Mouse (Mus musculus) spleen, adult 18-20 months (tissue): ENCODE results near the gene Syt16.

ENCODE experiments used
- DNase-seq, 2 experiments: peaks; one replicate each; pipeline ENCODE4 v3.0.0; 2022; ENCODE audit warnings: mixed read lengths in 2 of 2

The Syt16 gene

DNA sequence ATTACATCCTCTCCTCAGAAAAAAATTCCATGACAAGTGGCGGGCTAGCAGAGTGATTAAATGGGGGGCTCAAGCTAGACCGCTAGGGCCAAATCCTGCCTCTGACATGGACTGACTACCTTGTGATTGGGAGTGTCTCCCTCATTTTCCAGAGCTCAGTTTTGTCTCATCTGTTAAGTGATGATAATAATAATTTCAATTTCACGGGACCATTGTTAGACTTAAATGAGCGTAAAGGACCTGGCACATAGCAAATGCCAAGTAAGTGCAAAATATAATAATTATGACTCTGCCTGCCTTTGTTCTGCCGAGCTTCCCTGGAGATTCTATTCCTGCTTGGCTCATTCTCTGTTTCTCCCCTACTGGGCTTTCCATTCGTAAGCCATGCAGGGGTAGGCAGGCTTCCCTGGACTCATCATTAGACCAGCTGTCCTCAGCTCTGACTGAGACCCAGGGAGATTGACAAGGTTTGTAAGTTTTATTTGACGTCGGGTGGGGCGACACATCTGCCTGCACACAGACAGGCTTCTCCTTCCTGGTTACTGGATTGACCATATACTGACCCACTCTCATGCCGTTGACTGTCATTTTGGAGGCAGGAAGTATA, 112.1 kb downstream of the Syt16 start:
- DNase-seq, result no peak

GRCm38 (mm10) chr12:74116825-74117224, 119.4 kb downstream of the Syt16 start:
- no peak for DNase-seq

DNA sequence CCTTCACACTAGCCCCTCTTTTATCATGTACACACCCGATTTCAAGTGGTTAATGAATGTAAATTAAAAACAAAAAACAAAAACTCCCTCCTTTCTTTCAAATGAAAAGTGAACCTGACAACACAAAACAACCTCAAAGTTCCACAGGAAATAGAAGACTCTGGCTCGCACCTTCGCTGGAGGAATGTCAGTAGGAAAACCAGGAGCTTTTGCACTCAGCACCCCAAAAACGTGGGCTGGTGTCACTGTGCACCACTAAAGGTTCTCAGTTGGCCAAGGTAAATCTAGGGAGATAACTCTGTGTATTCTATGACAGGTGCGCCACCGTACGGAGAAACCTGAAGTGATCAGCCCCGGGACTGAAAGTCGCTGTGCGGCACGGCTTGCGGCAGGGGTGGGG, 128.3 kb downstream of the Syt16 start:
- DNase-seq, result no peak

- no peak for DNase-seq
Measured at GRCm38 (mm10) chr12:74128229-74128628, 130.8 kb downstream of the Syt16 start.

- no peak for DNase-seq
Measured at GRCm38 (mm10) chr12:74131790-74132189, 134.3 kb downstream of the Syt16 start.

DNA sequence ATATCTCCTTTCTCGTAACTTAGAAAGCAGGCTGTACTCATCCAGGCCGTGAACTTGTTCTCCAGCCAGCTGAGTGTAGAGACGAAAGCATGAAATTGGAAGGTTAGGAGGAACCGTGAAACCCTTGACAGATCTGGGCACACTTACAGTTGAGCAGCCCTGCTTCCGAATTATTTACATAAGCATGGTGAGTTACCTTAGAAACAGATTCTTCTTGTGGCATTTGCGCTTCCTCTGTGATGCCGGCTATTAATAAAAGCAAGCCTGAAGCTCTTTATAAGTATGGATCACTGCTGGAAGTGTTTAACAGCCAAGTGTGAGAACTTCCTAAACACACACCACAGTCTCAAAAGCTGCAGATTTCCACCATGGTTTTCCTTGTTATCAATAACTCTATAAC, 144.7 kb downstream of the Syt16 start:
- DNase-seq, result no peak

DNA sequence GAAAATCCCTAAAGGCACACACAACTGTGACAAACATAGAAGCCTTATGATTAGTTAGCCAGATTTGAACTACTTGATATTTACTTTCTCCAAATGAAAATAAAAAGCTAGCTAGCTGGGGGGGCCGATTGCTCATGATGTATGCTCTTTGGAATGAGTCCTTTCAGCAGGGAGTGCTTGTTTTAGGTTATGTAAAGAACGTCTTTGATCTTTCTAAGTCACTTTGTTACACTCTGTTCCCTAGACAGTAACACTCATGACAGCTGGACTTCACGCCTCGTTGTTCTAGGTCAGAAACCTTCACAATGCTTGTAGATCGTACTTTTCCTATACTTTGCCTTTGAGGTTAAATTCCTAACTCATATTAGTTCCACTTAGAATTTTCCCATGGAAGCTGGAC, 146.9 kb downstream of the Syt16 start:
- DNase-seq, result no peak

DNA sequence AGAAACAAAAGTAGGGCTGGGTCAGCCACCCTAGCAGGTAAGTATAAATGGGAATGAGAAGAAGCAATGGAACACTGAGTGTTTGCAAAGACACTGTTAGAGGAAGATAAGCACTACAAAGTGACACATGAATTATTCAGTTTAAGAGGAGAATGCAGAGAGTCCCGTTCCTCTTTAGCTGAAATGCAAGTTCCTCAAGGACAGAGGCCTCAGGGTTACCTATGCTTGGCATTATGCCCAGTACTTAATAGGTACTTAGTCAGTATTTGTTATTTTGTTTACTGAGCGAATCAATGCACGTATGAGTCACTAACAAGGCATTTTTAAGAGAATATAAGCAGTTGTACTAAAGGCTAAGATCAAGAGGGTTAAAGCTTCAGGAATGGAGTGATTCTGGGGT, 163.3 kb downstream of the Syt16 start:
- no peak for DNase-seq

- no peak for DNase-seq
Measured at GRCm38 (mm10) chr12:74163080-74163479, 165.6 kb downstream of the Syt16 start.

- DNase-seq, result no peak
Measured at GRCm38 (mm10) chr12:74171257-74171656, 173.8 kb downstream of the Syt16 start.

- DNase-seq, result no peak
Measured at GRCm38 (mm10) chr12:74173902-74174301, 176.4 kb downstream of the Syt16 start.

DNA sequence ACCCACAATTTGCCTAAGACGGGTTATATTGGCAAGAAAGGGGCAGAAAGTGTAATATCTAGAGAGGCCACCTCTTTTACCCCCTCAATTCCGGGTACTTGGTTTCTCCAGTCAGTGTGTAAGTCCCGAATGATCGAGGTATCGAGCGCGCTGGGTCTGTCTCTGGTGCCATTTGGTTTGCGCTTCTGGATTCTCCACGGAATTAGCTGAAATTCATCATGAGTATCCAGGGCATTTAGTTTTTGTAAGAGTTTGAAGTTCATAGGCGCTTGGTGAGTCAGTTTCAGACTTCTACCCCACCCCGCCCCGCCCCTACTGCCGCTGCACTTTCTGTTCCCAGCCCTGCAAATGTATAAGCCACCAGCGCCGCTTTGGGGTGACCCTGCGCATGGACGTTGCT, 187.1 kb downstream of the Syt16 start:
- no peak for DNase-seq

- DNase-seq, result no peak
Measured at GRCm38 (mm10) chr12:74188243-74188785, 190.9 kb downstream of the Syt16 start.

DNA sequence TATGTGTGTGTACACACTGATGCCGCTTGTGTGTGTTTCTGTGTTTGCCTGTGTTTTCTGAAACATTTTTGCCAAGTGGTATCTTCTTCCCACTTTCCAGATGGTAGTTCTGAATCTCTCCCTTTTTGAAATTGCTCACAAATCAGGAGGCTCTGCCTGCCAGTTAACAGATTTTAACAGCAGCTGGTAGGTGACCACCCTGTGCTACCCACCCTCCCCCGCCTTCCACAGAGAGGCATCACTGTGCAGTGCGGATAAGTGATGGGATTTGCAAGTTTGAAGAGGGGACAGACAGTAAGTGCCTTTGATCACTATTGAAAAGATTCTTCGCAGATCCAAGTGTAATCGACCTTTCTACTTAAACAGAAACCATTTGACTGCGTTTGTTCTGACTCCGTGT, 191.4 kb downstream of the Syt16 start:
- no peak for DNase-seq

DNA sequence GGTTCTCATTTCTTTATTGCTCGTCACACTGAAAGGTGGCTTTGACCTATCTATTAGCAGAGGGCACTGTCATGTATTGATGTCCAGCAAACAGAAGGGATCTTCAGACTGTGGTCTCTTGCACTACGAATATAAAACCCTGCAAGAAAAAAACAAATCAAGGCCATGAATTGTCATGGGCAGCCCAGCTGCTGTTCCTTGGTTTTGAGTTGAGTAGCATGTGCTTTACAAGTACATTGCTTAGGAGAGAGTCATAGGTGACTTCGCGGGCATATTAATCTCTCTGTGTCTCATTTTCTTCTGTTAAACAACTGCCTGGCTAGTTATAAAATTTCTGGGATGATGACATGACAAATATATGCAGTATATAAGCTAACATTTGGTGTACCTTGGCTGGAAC, 192.4 kb downstream of the Syt16 start:
- no peak for DNase-seq

GRCm38 (mm10) chr12:74190297-74190696, 192.8 kb downstream of the Syt16 start:
- DNase-seq, result no peak

GRCm38 (mm10) chr12:74192552-74192951, 195.1 kb downstream of the Syt16 start:
- DNase-seq, result no peak

DNA sequence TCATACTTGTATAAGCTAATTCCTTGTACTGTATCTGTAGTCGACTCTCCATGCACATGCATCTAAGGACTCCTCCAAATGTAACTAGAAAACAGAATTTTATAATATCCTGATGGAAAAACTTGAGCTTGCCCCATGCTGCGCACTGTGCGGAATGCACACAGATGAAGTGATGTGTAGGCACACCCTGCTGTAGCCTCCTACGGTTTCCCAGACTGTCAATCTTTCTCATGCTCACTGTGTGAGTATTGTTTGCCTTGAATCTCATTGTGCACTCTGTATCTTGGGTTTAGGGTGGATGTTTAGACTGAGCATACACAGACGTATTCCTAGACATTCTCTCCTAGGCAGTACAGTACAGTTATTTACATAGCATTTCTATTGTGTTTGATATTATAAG, 203.9 kb downstream of the Syt16 start:
- no peak for DNase-seq

DNA sequence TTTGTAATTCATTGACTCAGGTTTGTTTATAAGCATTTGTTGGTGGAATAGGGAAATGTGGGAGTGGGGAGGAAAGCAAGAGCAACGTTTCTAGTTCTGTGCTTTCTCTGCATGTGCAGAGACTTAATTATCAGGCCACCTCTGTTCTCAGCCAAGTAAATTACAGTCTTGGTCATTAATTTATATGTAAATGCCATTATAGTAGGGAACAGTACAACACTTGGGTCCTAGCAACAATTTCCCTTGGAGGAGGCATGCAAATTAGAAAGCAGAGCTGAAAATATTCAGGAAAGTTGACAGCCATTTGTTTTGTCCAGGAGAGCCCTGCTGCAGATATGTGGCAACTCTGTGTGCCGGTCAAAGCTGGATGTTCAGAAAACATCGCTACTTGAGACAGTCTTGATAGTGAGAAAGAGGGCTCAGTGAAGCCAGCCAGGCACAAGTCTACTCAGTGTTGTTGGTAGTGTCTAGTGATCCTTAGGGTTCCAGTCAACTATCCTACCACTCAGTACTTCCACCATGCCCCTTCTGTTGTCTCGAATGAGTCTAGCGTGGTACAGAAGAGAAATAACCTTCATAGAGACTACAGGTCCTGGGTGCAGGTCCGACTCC, 205.1 kb downstream of the Syt16 start:
- DNase-seq, result no peak

GRCm38 (mm10) chr12:74212156-74212555, 214.7 kb downstream of the Syt16 start:
- DNase-seq, result no peak

- DNase-seq, result no peak
Measured at GRCm38 (mm10) chr12:74216103-74216728, 218.8 kb downstream of the Syt16 start.

DNA sequence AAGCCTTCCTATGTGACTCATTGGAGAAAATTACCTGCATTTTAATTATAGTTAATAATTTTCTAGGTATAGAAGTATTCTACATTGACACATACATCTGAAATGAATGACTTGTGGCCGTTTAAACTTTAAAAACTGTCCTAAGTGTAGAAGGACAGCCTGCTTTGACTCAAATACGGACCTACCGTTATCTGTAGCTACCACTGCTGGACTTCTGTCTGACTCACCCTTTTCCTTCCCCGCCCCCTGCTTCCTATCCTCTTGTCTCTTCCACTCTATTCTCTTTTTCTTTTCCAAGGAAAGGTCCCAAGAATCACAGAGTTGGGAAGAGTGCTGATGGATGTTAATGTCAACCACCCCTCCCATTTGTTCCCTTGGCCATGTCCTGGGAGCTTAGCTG, 222.4 kb downstream of the Syt16 start:
- no peak for DNase-seq

- DNase-seq, result no peak
Measured at GRCm38 (mm10) chr12:74220651-74221050, 223.2 kb downstream of the Syt16 start.

DNA sequence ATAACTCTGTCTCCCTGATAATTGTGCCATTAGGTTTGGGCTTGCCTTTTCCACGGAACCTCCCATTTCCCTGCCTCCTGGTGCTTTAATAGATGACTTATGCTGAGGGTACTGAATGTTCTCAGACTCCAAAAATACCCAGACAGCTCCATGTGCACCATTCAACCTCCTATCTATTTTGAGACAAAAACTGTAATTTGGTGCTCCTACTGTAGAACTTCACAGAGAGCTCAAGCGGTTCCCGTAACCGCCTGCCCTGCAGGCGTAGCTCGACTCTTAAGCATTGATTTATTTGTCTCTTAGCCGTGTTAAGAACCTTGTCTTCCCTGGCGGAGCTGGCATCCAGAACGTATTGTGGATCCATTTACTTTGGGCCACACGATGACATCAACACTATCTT, 233.3 kb downstream of the Syt16 start:
- no peak for DNase-seq
